Mouse (Mus musculus): ENCODE measurements around the gene Npy. TPM values are rescaled to one million over a fixed set of nuclear protein-coding genes. Genes with fewer than 3 reads are reported as not detected.

Gene Npy
- polyA plus RNA-seq (2012; rRNA removed): 235 and 434 TPM in 2 replicates

DNA sequence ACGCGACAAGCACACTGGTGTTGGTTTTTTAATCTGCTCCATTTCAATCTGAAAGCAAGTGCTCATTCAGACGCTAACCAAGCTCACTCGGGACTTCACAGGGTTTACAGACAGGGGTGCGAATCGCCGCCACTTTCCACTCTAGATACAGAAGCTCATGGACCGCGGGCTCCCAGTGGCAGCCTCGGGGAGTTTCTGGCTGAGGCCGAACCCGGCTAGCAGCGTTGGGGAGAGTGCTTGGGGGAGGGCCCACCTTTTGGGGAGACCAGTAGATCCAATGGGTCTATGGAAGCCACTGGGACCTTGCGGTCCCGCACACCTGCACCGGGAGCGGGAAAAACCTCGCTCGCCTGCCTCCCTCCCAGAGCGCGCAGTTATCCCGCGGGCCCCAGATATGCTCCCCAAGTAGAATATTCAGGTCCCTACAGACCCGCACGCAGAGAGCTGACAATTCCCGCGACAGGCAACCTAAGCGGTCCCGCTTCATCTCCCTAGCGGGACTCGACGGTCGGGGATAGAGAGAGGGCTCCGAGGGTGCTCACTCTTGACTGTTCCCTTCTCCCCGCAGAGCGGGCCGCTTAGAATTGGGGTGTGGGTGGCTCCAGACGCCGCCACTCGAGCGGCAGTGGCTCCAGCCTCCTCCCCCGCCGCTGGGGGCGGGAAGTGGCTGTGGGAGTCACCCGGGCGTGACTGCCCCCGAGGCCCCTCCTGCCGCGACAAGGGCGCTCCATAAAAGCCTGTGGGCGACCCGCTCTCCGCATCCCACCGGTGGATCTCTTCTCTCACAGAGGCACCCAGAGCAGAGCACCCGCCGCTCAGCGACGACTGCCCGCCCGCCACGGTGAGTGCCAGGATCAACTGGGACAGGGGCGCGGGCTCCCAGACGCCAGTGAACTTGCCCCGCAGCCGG is at the start of gene Npy:
Npy (plus strand) TSS at position 750 of the 910 bp plus-strand sequence.
- no peak for DNase-seq (ENCODE audit: low read depth)

DNA sequence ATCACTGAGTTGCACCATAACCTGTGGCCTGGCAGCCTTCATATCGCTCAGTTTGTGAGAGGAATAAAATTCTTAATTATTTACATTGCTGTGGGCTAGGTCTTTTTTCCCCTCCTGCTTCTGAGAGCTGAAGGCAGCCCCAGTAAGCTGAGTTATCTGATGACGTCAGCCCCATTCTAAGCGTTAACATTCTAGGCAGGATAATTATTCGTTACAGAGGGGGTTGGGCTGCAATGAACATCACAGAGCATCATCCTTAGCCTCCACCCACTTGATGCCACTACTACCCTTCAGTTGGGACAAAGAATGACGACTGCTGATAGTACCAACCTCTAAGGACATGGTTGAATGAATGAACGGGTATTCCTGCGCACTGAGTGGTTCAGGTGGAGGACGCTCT is 47.5 kb upstream of the Npy start:
- DNase-seq (ENCODE audit: low read depth): no peak

GRCm38 (mm10) chr6:49778109-49778508 is 44.4 kb upstream of the Npy start:
- DNase-seq (ENCODE audit: low read depth): no peak

DNA sequence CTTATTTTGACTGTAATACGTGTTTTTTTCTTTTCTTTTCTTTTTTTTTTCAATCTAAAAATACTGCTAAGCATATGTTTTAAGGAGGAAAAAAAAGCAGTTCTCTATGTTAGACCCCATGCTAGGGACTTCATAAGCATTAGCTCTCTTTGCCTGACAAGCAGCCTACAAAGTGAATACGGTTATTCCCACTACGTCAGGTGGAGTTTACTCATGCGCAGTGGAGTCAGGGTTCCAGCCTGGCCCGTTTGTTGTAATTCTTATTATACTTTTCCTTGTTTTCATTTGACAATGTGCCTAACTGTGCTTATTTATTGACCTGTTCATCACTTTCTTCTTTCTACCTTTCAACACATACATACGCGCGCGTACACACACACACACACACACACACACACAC is 43.8 kb upstream of the Npy start:
- DNase-seq (ENCODE audit: low read depth): no peak

DNA sequence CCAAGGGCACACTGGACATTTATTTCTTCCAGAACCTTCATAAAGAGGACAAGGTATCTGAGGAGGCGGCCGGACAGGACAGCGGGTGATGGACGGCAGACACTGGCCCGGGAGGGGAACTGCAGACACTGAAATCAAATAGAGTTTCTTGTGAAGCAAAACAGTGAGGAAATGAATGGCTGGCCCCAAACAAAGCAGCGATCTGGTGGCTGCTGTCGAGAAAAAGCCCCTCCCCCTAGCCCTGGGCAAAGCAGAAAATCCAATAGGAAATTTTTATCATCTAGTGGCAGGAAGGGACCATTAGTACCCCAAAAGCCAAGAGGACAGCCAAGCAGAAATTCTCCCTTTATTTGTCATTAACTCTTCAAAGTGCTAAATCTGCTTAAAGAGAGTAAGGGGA is 42.9 kb upstream of the Npy start:
- no peak for DNase-seq (ENCODE audit: low read depth)

- no peak for DNase-seq (ENCODE audit: low read depth)
Measured at GRCm38 (mm10) chr6:49780846-49781400, 41.6 kb upstream of the Npy start.

GRCm38 (mm10) chr6:49781852-49782251 is 40.7 kb upstream of the Npy start:
- DNase-seq (ENCODE audit: low read depth): no peak

GRCm38 (mm10) chr6:49782679-49783078 is 39.8 kb upstream of the Npy start:
- no peak for DNase-seq (ENCODE audit: low read depth)

DNA sequence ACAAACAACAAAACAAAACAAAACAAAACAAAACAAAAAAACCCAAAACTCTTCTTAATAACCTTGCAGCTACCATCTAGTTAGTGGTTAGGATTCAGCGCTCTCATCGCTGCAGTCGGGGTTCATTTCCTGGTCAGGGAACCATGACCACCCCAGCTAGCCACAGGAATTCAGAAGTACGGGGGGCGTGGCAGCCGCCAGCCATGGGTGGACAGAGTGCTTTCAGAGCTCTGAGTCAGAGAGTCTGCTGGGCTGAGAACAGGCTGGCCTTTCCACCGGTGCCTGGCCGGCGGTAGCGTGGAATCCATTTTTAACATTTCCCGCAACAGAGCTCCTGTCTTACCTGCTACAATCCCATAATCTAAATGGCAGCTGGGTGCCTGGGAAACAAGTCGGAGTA is 30.0 kb upstream of the Npy start:
- no peak for DNase-seq (ENCODE audit: low read depth)

DNA sequence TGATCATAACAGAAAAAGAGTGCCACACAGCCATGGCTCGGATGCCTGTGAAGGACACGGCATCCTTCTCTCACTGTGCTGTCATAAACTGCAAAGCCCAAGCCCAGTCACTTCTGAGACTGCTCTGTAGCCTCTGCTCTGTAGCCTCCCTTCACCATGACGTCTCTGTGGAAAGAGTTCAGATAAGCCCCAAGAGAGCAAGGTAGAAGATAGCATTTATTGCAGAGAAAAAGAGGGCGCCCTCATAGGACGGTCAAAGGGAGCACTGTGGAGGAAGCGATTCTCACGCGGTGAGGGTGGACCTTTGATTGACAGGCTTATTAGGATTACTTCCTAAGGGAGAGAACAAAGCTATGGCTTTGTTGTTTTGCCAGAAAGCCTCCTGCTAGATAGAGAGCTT is 18.4 kb upstream of the Npy start:
- DNase-seq (ENCODE audit: low read depth): no peak

DNA sequence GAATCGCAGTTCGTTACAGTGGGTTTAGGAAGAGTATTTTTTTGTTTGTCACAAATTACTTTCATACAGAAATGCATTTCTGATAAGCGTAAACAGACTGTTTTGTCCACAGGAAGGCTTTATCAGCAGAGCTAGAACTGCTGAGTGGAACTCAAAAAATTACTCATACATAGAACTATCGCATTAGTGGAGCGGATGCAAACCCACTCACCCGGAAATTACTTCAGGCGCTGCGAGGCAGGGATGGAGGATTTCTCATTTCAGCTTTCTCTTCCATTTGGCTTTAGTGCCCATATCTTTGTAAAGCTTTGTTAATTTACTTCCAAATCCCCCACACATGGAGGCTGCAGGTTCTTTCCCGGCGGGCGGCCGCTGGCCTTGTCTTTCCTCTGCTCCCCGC is 14.4 kb upstream of the Npy start:
- DNase-seq (ENCODE audit: low read depth): no peak

- no peak for DNase-seq (ENCODE audit: low read depth)
Measured at GRCm38 (mm10) chr6:49817183-49817582, 5.3 kb upstream of the Npy start.

- no peak for DNase-seq (ENCODE audit: low read depth)
Measured at GRCm38 (mm10) chr6:49817625-49818024, 4.9 kb upstream of the Npy start.

DNA sequence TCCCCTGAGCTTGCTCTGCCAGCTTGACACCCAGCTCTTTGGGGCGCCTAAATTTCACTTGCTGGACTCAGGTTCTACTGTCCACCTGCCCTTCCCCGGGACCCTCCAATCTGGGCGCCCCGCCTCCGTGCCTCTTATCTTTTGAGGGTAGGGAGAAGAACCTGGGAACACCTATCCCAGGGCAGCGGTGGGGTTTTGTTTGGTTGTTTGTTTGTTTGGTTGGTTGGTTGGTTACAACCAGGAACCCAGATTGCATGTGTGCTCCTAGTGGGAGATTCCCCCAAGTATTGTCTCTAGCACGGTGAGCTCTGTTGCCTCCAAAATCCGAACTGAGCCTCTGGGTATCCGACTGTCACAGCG is 341 bp downstream of the Npy start:
- DNase-seq (ENCODE audit: low read depth): no peak

GRCm38 (mm10) chr6:49823371-49823770 is 861 bp downstream of the Npy start:
- DNase-seq (ENCODE audit: low read depth): no peak

- DNase-seq (ENCODE audit: low read depth): no peak
Measured at GRCm38 (mm10) chr6:49823821-49824220, 1.3 kb downstream of the Npy start.

DNA sequence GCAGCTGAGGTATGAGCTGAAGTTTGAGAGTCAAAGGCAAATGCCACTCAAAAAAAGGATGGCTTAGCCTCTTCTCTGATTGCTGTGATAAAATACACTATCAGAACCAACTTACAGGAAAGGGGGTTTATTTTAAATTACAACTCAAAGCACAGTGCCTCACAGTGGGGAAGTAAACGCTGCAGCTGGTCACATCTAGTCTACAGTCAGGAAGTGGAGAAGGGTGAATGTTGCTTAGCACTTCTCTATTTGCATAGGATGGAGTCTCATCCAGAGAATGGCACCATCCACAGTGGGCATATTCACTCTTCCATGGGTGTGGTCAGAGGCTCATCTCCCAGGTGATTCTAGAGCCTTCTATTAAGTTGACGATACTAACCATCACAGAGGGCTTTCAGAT is 9.1 kb downstream of the Npy start:
- no peak for DNase-seq (ENCODE audit: low read depth)

DNA sequence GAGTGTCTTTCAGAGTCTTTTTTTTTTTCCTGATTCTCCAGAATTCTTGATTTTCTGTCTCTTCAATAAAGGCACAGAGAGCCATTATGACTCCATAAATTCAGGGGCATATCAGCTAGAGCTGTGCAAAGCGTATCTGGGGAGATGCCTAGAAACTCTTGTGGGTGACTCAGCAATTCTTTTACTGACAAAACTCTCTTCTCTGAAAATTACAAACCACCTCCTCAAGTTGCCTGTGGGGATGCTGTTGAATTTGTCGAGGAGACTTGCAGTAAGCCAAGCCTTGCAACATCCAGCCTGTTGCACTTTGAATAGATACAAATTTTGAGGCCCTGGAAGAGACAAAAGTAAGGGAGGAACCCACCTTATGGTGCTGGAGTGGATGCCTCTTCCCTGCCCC is 34.3 kb downstream of the Npy start:
- DNase-seq (ENCODE audit: low read depth): no peak

GRCm38 (mm10) chr6:49867571-49867970 is 45.1 kb downstream of the Npy start:
- DNase-seq (ENCODE audit: low read depth): no peak

DNA sequence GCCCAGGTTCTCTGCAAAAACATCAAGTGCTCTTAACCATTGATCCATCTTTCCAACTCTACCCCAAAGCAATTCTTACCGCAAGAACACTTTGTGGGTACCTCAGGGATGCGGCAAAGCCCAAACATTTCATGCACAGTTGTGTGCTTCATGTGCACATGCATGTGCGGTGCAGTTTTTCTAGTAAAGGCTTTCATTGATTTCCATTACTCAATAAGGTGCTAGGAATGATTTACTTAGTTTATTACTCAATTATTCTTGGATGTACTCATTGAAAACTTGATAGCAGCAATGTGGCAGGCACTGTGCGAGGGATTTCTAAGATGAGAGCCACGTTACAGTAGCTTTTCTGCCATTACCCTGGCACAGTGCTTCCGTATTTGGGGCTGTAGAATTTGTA is 48.6 kb downstream of the Npy start:
- DNase-seq (ENCODE audit: low read depth): no peak

DNA sequence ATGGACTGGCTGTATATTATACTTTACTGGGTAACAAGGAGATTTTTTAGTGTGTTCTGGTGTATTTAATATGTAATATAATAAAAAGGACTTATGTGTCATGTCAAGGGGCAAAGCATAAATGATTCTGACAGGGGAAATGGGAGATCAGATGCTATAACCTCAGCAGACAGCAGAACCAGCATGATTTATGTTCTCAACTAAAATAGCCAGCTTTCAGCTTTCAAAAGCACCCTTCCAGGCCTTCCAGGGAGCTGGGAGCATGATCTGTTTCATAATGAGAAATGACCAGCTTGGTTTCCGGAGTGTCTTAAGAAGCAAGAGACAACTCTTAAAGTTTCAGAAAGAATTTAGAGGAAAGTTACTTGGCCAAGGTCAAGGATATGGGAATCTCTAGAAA is 51.0 kb downstream of the Npy start:
- no peak for DNase-seq (ENCODE audit: low read depth)

GRCm38 (mm10) chr6:49875160-49875559 is 52.6 kb downstream of the Npy start:
- DNase-seq (ENCODE audit: low read depth): no peak

DNA sequence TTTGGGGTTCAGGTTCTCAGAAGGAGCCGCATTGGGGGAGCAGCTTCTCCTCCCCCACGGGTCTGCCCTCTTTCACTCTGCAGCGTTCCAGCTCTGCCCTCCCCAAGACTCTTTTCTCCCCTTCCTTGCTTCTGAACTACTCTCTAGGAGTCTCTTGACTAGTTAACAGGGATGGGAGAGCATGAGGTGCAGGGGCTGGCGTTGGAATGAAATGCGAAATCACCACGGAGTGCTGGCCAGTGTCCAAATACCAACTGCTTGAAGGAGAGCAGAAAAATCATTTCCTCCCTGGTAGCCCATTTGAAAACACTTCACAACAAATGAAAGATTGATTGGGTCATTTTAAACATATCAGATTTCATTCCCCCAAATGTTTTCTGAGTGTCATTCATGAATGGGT is 53.3 kb downstream of the Npy start:
- DNase-seq (ENCODE audit: low read depth): no peak
